In the genomic region with DNA sequence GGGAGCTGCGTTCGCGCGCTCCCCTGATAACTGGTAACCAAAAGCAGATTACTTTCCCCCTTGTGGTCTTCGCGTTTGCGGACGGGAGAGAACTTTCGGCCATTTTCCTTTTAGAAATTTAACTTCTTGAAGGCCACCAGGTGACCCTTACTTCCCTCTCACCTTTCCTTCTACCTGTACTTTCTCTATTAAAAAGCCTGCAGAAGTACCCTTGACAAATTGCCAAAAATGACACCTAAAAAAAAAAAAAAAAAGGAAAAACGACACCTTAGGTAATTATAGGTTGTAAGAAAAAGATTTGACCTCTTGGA, we compare ENCODE assay signal across 17 mouse cellular contexts. TPM values are rescaled to one million over a fixed set of nuclear protein-coding genes. Genes with fewer than 3 reads are reported as not detected.
"Had no signal": no experiment of that assay in that cellular context is flagged by ENCODE, and none has a peak within 500 bp of the region (broad histone marks: within the 10 kb centered on the region; RNA-seq: fewer than 3 reads in every experiment).

No protein-coding gene starts in this region.

RNA-seq across cellular contexts. Expression of a gene that starts 1.6 kb away (rescaled TPM):
- total RNA-seq: layer of hippocampus, adult 8-10 months; layer of hippocampus, postnatal 10 days; layer of hippocampus, postnatal 36 days; left cerebral cortex, adult 2 months; left cerebral cortex, postnatal 10 days; left cerebral cortex, postnatal 36 days; monocyte, adult 5-6 weeks had no signal
- polyA plus RNA-seq: inflammation-experienced regulatory T-cells, adult 6 months; kidney, embryonic 15.5 days; limb, embryonic 13.5 days; macrophage; midbrain, embryonic 13.5 days; midbrain, embryonic 16.5 days; myocyte; neural tube, embryonic 14.5 days; small intestine, adult 2 months; spleen, adult 2 months had no signal
